Mouse (Mus musculus) heart, adult 2 months (tissue): Measurements from ENCODE around the gene Tmem50a.

Experiments used
- CTCF ChIP-seq: fragments of 200-600 bp; IDR thresholded peaks from 2 replicates; pipeline ENCODE4 v1.8.1; 2022; ENCODE audit warnings: antibody characterized with exemption, mild to moderate bottlenecking, moderate library complexity
- EP300 ChIP-seq: fragments of 200-500 bp; IDR thresholded peaks from 2 replicates; pipeline ENCODE4 v1.6.1; 2011; ENCODE audit warnings: low read depth, low read length, control low read depth; ENCODE audit not compliant: insufficient read depth

DNA sequence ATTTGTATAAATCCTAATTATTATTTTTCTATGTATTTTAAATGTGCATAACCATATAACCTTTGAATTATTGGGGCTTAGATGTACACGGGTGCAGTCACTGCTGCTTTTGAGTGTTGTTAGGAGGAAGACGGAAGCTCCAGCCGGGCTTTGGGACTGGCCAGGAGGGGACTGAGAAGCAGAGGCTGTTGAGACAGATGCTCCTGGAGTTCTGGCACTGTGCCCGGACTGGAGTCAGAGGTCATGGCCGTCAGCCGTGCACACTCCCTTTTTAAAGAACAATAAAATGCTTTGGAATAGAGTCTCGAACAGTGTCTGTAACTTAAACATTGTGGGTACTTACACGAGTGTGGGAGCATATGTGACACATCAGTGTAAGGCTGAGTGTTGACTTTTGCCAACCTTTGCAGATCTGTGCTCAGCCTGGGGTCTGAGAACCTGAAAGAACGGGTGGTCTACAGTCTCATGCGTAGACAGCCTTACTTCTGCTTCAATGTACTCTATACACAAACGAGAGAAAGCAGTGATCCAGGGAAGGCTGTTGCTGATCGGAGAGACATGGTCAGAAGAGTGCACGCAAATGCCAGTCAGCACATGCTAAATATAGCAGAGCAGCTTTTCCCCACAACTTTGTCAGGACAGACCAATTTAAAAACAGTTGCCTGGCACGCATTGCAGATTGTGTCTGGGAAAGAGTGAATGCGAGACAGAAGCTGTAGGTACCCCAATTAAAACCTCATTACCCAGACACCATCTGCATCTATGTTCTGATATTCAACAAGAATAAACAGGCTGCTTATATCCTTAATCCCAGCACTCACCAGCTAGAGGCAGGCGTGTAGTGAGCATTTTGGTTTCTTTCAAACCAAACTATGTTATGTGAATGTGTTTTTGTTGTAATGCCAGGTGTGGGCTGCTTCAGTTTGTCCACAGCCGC, 22.7 kb upstream of the Tmem50a start:
- no peak for TF ChIP-seq EP300
- no peak for TF ChIP-seq CTCF
